Mouse (Mus musculus): ENCODE measurements around the gene 9530077C05Rik. TPM values are rescaled to one million over a fixed set of nuclear protein-coding genes. Genes with fewer than 3 reads are reported as not detected.

The 9530077C05Rik gene
- polyA plus RNA-seq, 1 experiment = 0.46 TPM

- TF ChIP-seq USF1 (IDR thresholded peaks at IDR 0.05; ENCODE audit: low read depth) (no peak), SRF (IDR thresholded peaks at IDR 0.05; ENCODE audit: control insufficient read depth, insufficient read length, low read depth) (no peak), CEBPB (IDR thresholded peaks at IDR 0.05; ENCODE audit: insufficient read depth, poor library complexity, severe bottlenecking) (no peak), MYOD1 (IDR thresholded peaks at IDR 0.05; ENCODE audit: control insufficient read depth in 1 of 3, insufficient read length in 2 of 3, low read depth in 2 of 3) (no peak), TCF3 (IDR thresholded peaks at IDR 0.05; ENCODE audit: insufficient read length, low read depth) (no peak), MYOG (IDR thresholded peaks at IDR 0.05; ENCODE audit: control insufficient read depth in 1 of 3, insufficient read depth in 1 of 3, insufficient read length in 2 of 3, low read depth in 2 of 3) (no peak), POLR2AphosphoS2 (IDR thresholded peaks at IDR 0.05; ENCODE audit: insufficient read length, low read depth) (no peak), E2F4 (IDR thresholded peaks at IDR 0.05; ENCODE audit: insufficient read depth) (no peak), POLR2A (IDR thresholded peaks at IDR 0.05; ENCODE audit: insufficient read length, low read depth) (no peak), REST (IDR thresholded peaks at IDR 0.05; ENCODE audit: insufficient read depth, insufficient read length) (no peak), MAX (IDR thresholded peaks at IDR 0.05; ENCODE audit: low read depth) (no peak)
- no peak overlapping the region for H3K4me2 ChIP-seq (ENCODE audit: low read depth)
- H3K4me3 ChIP-seq = no peak overlapping the region
Observed at GRCm38 (mm10) chr9:22409501-22409900, 1.8 kb upstream of the 9530077C05Rik start.

DNA sequence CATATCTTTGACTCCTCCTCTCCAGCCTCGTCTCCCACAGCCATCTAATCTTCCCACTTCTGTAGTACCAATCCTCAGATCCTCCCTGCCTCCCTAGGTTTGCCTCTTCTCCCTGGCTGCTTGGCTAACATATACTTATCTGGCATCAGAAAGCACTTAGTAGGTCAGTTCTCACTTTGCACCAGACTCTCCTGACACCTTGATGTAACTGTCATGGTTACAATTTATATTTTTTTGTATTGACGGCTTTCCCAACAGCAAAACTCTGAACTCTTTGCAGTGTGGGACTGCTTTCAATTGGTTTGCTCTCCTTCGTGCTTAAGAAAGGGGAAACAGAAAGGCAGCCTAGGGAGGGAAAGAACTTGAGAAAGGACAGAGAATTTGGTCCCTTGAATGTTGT is 4.9 kb downstream of the 9530077C05Rik start:
- no peak overlapping the region for H3K4me2 ChIP-seq (ENCODE audit: low read depth)
- no peaks in the 10 kb centered on the region for H3K27me3 ChIP-seq (ENCODE audit: control insufficient read depth, insufficient read depth, insufficient read length)
- H3K36me3 ChIP-seq (ENCODE audit: control insufficient read depth, insufficient read depth) = no peaks in the 10 kb centered on the region
- no peaks in the 10 kb centered on the region for H3K79me2 ChIP-seq (ENCODE audit: control insufficient read depth, insufficient read depth)
- no peak overlapping the region for H3ac ChIP-seq (ENCODE audit: control insufficient read depth, insufficient read length)
- no peak for TF ChIP-seq CEBPB (IDR thresholded peaks at IDR 0.05; ENCODE audit: insufficient read depth, poor library complexity, severe bottlenecking)
- no peak for TF ChIP-seq POLR2A (IDR thresholded peaks at IDR 0.05; ENCODE audit: insufficient read length, low read depth)
- TF ChIP-seq MYOD1 (IDR thresholded peaks at IDR 0.05; ENCODE audit: control insufficient read depth in 1 of 3, insufficient read length in 2 of 3, low read depth in 2 of 3) = no peak
- TF ChIP-seq SRF (IDR thresholded peaks at IDR 0.05; ENCODE audit: control insufficient read depth, insufficient read length, low read depth) = no peak
- TF ChIP-seq USF1 (IDR thresholded peaks at IDR 0.05; ENCODE audit: low read depth) = no peak
- no peak for TF ChIP-seq E2F4 (IDR thresholded peaks at IDR 0.05; ENCODE audit: insufficient read depth)
- no peak overlapping the region for H3K4me3 ChIP-seq

More at GRCm38 (mm10) chr9:22409501-22409900, 1.8 kb upstream of the 9530077C05Rik start:
- no peaks in the 10 kb centered on the region for H3K79me2 ChIP-seq (ENCODE audit: control insufficient read depth, insufficient read depth)
- no peaks in the 10 kb centered on the region for H3K36me3 ChIP-seq (ENCODE audit: control insufficient read depth, insufficient read depth)
- H3K27me3 ChIP-seq (ENCODE audit: control insufficient read depth, insufficient read depth, insufficient read length) = no peaks in the 10 kb centered on the region
- H3ac ChIP-seq (ENCODE audit: control insufficient read depth, insufficient read length) = no peak overlapping the region

- no peaks in the 10 kb centered on the region for H3K27me3 ChIP-seq (ENCODE audit: control insufficient read depth, insufficient read depth, insufficient read length)
Observed at GRCm38 (mm10) chr9:22417547-22417946, 6.2 kb downstream of the 9530077C05Rik start.

GRCm38 (mm10) chr9:22419877-22420276 is 8.6 kb downstream of the 9530077C05Rik start:
- no peaks in the 10 kb centered on the region for H3K79me2 ChIP-seq (ENCODE audit: control insufficient read depth, insufficient read depth)
- no peak for TF ChIP-seq TCF12 (IDR thresholded peaks at IDR 0.05; ENCODE audit: insufficient read depth, poor library complexity, severe bottlenecking)
- TF ChIP-seq SRF (IDR thresholded peaks at IDR 0.05; ENCODE audit: control insufficient read depth, insufficient read length, low read depth) = no peak
- TF ChIP-seq TCF3 (IDR thresholded peaks at IDR 0.05; ENCODE audit: insufficient read length, low read depth) = no peak
- TF ChIP-seq MYOD1 (IDR thresholded peaks at IDR 0.05; ENCODE audit: control insufficient read depth in 1 of 3, insufficient read length in 2 of 3, low read depth in 2 of 3) = no peak
- no peak for TF ChIP-seq CEBPB (IDR thresholded peaks at IDR 0.05; ENCODE audit: insufficient read depth, poor library complexity, severe bottlenecking)
- no peak for TF ChIP-seq E2F4 (IDR thresholded peaks at IDR 0.05; ENCODE audit: insufficient read depth)
- TF ChIP-seq POLR2AphosphoS2 (IDR thresholded peaks at IDR 0.05; ENCODE audit: insufficient read length, low read depth) = no peak
- no peak for TF ChIP-seq MAX (IDR thresholded peaks at IDR 0.05; ENCODE audit: low read depth)
- TF ChIP-seq REST (IDR thresholded peaks at IDR 0.05; ENCODE audit: insufficient read depth, insufficient read length) = no peak
- TF ChIP-seq MYOG (IDR thresholded peaks at IDR 0.05; ENCODE audit: control insufficient read depth in 1 of 3, insufficient read depth in 1 of 3, insufficient read length in 2 of 3, low read depth in 2 of 3) = no peak
- no peak for TF ChIP-seq USF1 (IDR thresholded peaks at IDR 0.05; ENCODE audit: low read depth)
- no peak for TF ChIP-seq POLR2A (IDR thresholded peaks at IDR 0.05; ENCODE audit: insufficient read length, low read depth)
- H3K4me2 ChIP-seq (ENCODE audit: low read depth) = no peak overlapping the region
- no peaks in the 10 kb centered on the region for H3K36me3 ChIP-seq (ENCODE audit: control insufficient read depth, insufficient read depth)
- no peak overlapping the region for H3K4me3 ChIP-seq
- H3K27me3 ChIP-seq (ENCODE audit: control insufficient read depth, insufficient read depth, insufficient read length) = no peaks in the 10 kb centered on the region
- H3ac ChIP-seq (ENCODE audit: control insufficient read depth, insufficient read length) = no peak overlapping the region

More at GRCm38 (mm10) chr9:22417547-22417946, 6.2 kb downstream of the 9530077C05Rik start:
- TF ChIP-seq MYOG (IDR thresholded peaks at IDR 0.05; ENCODE audit: control insufficient read depth in 1 of 3, insufficient read depth in 1 of 3, insufficient read length in 2 of 3, low read depth in 2 of 3) (no peak), USF1 (IDR thresholded peaks at IDR 0.05; ENCODE audit: low read depth) (no peak), TCF12 (IDR thresholded peaks at IDR 0.05; ENCODE audit: insufficient read depth, poor library complexity, severe bottlenecking) (no peak)
- no peak overlapping the region for H3K4me3 ChIP-seq
- H3K4me2 ChIP-seq (ENCODE audit: low read depth) = no peak overlapping the region
- no peaks in the 10 kb centered on the region for H3K36me3 ChIP-seq (ENCODE audit: control insufficient read depth, insufficient read depth)
- no peak overlapping the region for H3ac ChIP-seq (ENCODE audit: control insufficient read depth, insufficient read length)
- H3K79me2 ChIP-seq (ENCODE audit: control insufficient read depth, insufficient read depth) = no peaks in the 10 kb centered on the region

- H3K27me3 ChIP-seq (ENCODE audit: control insufficient read depth, insufficient read depth, insufficient read length) = no peaks in the 10 kb centered on the region
- H3K79me2 ChIP-seq (ENCODE audit: control insufficient read depth, insufficient read depth) = no peaks in the 10 kb centered on the region
- no peak for TF ChIP-seq SRF (IDR thresholded peaks at IDR 0.05; ENCODE audit: control insufficient read depth, insufficient read length, low read depth)
- no peak for TF ChIP-seq REST (IDR thresholded peaks at IDR 0.05; ENCODE audit: insufficient read depth, insufficient read length)
- TF ChIP-seq E2F4 (IDR thresholded peaks at IDR 0.05; ENCODE audit: insufficient read depth) = no peak
- TF ChIP-seq CEBPB (IDR thresholded peaks at IDR 0.05; ENCODE audit: insufficient read depth, poor library complexity, severe bottlenecking) = no peak
- TF ChIP-seq MYOD1 (IDR thresholded peaks at IDR 0.05; ENCODE audit: control insufficient read depth in 1 of 3, insufficient read length in 2 of 3, low read depth in 2 of 3) = no peak
- TF ChIP-seq POLR2AphosphoS2 (IDR thresholded peaks at IDR 0.05; ENCODE audit: insufficient read length, low read depth) = no peak
- no peak for TF ChIP-seq MAX (IDR thresholded peaks at IDR 0.05; ENCODE audit: low read depth)
- TF ChIP-seq TCF3 (IDR thresholded peaks at IDR 0.05; ENCODE audit: insufficient read length, low read depth) = no peak
- TF ChIP-seq USF1 (IDR thresholded peaks at IDR 0.05; ENCODE audit: low read depth) = no peak
- no peak for TF ChIP-seq MYOG (IDR thresholded peaks at IDR 0.05; ENCODE audit: control insufficient read depth in 1 of 3, insufficient read depth in 1 of 3, insufficient read length in 2 of 3, low read depth in 2 of 3)
- no peak for TF ChIP-seq TCF12 (IDR thresholded peaks at IDR 0.05; ENCODE audit: insufficient read depth, poor library complexity, severe bottlenecking)
- no peak for TF ChIP-seq POLR2A (IDR thresholded peaks at IDR 0.05; ENCODE audit: insufficient read length, low read depth)
Observed at GRCm38 (mm10) chr9:22420491-22420890, 9.2 kb downstream of the 9530077C05Rik start.

More at GRCm38 (mm10) chr9:22420491-22420890, 9.2 kb downstream of the 9530077C05Rik start:
- Histone ChIP-seq H3ac (ENCODE audit: control insufficient read depth, insufficient read length) (no peak overlapping the region), H3K4me2 (ENCODE audit: low read depth) (no peak overlapping the region), H3K4me3 (no peak overlapping the region), H3K36me3 (ENCODE audit: control insufficient read depth, insufficient read depth) (no peaks in the 10 kb centered on the region)

All from myocyte (in vitro differentiated cells).